Mouse (Mus musculus): Measurements from ENCODE around the gene Elane.

Elane gene

GRCm38 (mm10) chr10:79914131-79914947 lies 28.3 kb downstream of the Elane start:
- in situ Hi-C loops (cut with MseI, MboI): no loop called here

GRCm38 (mm10) chr10:79914948-79915596 lies 29.0 kb downstream of the Elane start:
- in situ Hi-C loops (cut with MseI, MboI): no loop called here

GRCm38 (mm10) chr10:79916081-79916480 lies 30.0 kb downstream of the Elane start:
- in situ Hi-C loops (cut with MseI, MboI): no loop called here

- in situ Hi-C loops (cut with MseI, MboI): no loop called here
Measured at GRCm38 (mm10) chr10:79916808-79917531, 30.9 kb downstream of the Elane start, which contains the start of gene Kiss1r. Gene Kiss1r (plus strand): TSS chr10:79916971.

- in situ Hi-C loops (cut with MseI, MboI): no loop called here
Measured at GRCm38 (mm10) chr10:79917532-79918100, 31.6 kb downstream of the Elane start.

- in situ Hi-C loops (cut with MseI, MboI): no loop called here
Measured at GRCm38 (mm10) chr10:79918231-79919078, 32.4 kb downstream of the Elane start.

GRCm38 (mm10) chr10:79919251-79919849 lies 33.3 kb downstream of the Elane start:
- in situ Hi-C loops (cut with MseI, MboI): no loop called here

- in situ Hi-C loops (cut with MseI, MboI): loop anchor here in 1 of 2 experiments (5.0 kb wide), 1 partner anchor 33 kb away; the partner anchor contains the start of gene Elane
Measured at GRCm38 (mm10) chr10:79920056-79920890, 34.2 kb downstream of the Elane start.

GRCm38 (mm10) chr10:79920958-79921535 lies 35.0 kb downstream of the Elane start, which contains the start of gene R3hdm4:
Gene R3hdm4 (minus strand): TSS chr10:79921208.
- in situ Hi-C loops (cut with MseI, MboI): loop anchor here in 1 of 2 experiments (5.0 kb wide), 1 partner anchor 34 kb away; the partner anchor contains the start of gene Elane

GRCm38 (mm10) chr10:79921572-79921971 lies 35.5 kb downstream of the Elane start:
- in situ Hi-C loops (cut with MseI, MboI): loop anchor here in 1 of 2 experiments (5.0 kb wide), 1 partner anchor 34 kb away; the partner anchor contains the start of gene Elane

- in situ Hi-C loops (cut with MseI, MboI): loop anchor here in 1 of 2 experiments (5.0 kb wide), 1 partner anchor 38 kb away; the partner anchor contains the start of gene Elane
Measured at GRCm38 (mm10) chr10:79924998-79925784, 39.1 kb downstream of the Elane start.

- in situ Hi-C loops (cut with MseI, MboI): no loop called here
Measured at GRCm38 (mm10) chr10:79925785-79926490, 39.9 kb downstream of the Elane start.

- in situ Hi-C loops (cut with MseI, MboI): no loop called here
Measured at GRCm38 (mm10) chr10:79926491-79927323, 40.7 kb downstream of the Elane start, which contains the start of gene Arid3a. Gene Arid3a (plus strand): TSS chr10:79927043.

GRCm38 (mm10) chr10:79927324-79928029 lies 41.4 kb downstream of the Elane start:
- in situ Hi-C loops (cut with MseI, MboI): no loop called here

GRCm38 (mm10) chr10:79928030-79928694 lies 42.1 kb downstream of the Elane start:
- in situ Hi-C loops (cut with MseI, MboI): no loop called here

Measured in mouse trophoblast stem cell (cell line).